Mouse (Mus musculus): ENCODE data around the gene Cd46.

GRCm38 (mm10) chr1:195113621-195114020, 21.6 kb upstream of the Cd46 start:
- no peak for TF ChIP-seq MAX (IDR thresholded peaks at IDR 0.05; ENCODE audit: low read length)
- TF ChIP-seq ZC3H11A (IDR thresholded peaks at IDR 0.05; ENCODE audit: low read depth, low read length): no peak
- no peak for TF ChIP-seq POLR2A (IDR thresholded peaks at IDR 0.05; ENCODE audit: control insufficient read depth in 1 of 2, insufficient read depth in 1 of 2, low read depth in 1 of 2, low read length in 2 of 2, poor library complexity in 1 of 2)
- no peak for TF ChIP-seq MXI1 (IDR thresholded peaks at IDR 0.05; ENCODE audit: low read depth, low read length)

All from MEL (cell line).